Mouse (Mus musculus): ENCODE results near the gene 2610528J11Rik. TPM values are rescaled to one million over a fixed set of nuclear protein-coding genes. Genes with fewer than 3 reads are reported as not detected.

The 2610528J11Rik gene
- total and polyA plus RNA-seq, 2 experiments from 2014 or later: not detected

DNA sequence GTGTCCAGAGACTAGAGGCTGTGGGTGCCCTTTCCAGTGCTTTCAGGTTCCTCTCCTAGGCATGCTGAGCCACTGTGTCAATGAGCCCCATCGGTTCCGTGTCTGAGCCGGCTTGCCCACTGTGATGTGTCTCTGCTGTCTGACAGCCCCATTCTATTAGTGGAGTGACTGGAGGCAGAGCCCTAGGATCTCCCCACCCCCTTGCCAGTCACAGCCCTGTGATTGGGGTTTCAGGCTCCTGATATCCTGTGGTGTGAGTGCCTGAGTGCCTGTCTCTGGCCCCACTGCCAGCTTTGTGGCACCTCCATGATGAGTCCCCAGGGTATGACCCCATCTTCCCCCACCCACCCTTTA is 38.1 kb downstream of the 2610528J11Rik start:
- no peak for DNase-seq (ENCODE audit: low spot score)
- H3K4me3 ChIP-seq (ENCODE audit: low read depth, low read length): no peak overlapping the region
- H3K27me3 ChIP-seq (ENCODE audit: insufficient read depth, low read length): no peaks in the 10 kb centered on the region
- no peak overlapping the region for H3K4me2 ChIP-seq (ENCODE audit: low read depth, low read length, poor library complexity, severe bottlenecking)
- no peak overlapping the region for H3K27ac ChIP-seq (ENCODE audit: low read depth, low read length)
- H3K9ac ChIP-seq (replicated peaks; ENCODE audit: low read length, poor library complexity, severe bottlenecking): no peak overlapping the region
- H3K9me3 ChIP-seq (ENCODE audit: low read length): no peaks in the 10 kb centered on the region
- H3K36me3 ChIP-seq (ENCODE audit: insufficient read depth, low read length): no peaks in the 10 kb centered on the region
- H3K4me1 ChIP-seq (ENCODE audit: insufficient read depth, low read length): no peaks in the 10 kb centered on the region
- peak; percentile 48; the same call in 1 of the 2 replicates for ATAC-seq (ENCODE audit: low FRiP score)
- no peak for TF ChIP-seq CTCF (IDR thresholded peaks at IDR 0.05)
- 15% methylated on average over 3 of the region's 3 CpGs for WGBS

DNA sequence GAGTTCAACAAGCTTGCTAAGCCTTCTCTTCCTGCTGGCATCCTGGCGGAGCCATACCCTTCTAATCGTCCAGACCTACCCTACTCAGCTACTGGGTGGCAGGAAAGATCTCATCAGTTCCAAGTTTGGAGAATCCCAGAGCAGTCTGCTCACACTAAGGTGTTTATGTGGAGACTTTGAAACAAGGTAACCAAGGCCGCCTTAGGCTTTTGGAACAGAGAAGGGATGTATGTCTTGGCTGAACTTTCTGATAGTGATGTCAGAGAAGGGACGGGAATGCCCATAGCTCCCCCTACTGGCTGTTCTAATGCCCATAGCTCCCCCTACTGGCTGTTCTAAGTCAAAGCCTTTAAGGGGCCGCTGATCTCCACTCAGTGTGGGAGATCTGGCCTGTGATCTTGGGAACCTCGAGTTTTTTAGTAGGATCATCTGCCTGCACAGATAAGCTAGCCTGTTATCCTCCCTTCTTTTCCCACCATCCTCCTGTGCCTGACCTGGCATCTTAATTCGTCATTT is 39.4 kb downstream of the 2610528J11Rik start:
- DNase-seq (ENCODE audit: low spot score) (peak; percentile 59), ATAC-seq (ENCODE audit: low FRiP score) (no peak)
- TF ChIP-seq CTCF (IDR thresholded peaks at IDR 0.05): peak; percentile 84
- no peaks in the 10 kb centered on the region for H3K9me3 ChIP-seq (ENCODE audit: low read length)
- H3K4me3 ChIP-seq (ENCODE audit: low read depth, low read length): no peak overlapping the region
- H3K27ac ChIP-seq (ENCODE audit: low read depth, low read length): no peak overlapping the region
- H3K27me3 ChIP-seq (ENCODE audit: insufficient read depth, low read length): no peaks in the 10 kb centered on the region
- no peak overlapping the region for H3K4me2 ChIP-seq (ENCODE audit: low read depth, low read length, poor library complexity, severe bottlenecking)
- no peaks in the 10 kb centered on the region for H3K4me1 ChIP-seq (ENCODE audit: insufficient read depth, low read length)
- WGBS: 37% methylated on average over 7 of the region's 7 CpGs
- no peak overlapping the region for H3K9ac ChIP-seq (replicated peaks; ENCODE audit: low read length, poor library complexity, severe bottlenecking)
- H3K36me3 ChIP-seq (ENCODE audit: insufficient read depth, low read length): no peaks in the 10 kb centered on the region

DNA sequence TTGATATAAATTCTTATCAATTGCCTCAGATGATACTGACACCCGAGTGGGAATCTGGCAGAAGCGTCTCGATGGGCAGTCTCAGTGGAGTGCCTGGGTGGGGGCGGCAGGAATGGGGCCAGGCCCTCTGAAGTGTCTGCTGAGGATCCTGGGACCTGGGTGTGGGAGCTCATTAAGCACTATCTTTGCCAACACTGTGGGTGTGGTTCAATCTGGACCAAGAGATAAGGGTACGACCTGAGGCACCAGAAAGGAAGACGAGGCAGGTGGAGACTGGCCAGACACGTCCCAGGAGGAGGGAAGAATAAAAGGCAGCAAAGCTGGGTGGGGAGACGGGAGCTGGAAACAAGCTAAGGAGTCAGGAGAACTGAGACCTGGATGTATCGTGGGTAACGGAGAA is 41.9 kb downstream of the 2610528J11Rik start:
- ATAC-seq (ENCODE audit: low FRiP score) (no peak), DNase-seq (ENCODE audit: low spot score) (no peak)
- no peaks in the 10 kb centered on the region for H3K27me3 ChIP-seq (ENCODE audit: insufficient read depth, low read length)
- H3K4me2 ChIP-seq (ENCODE audit: low read depth, low read length, poor library complexity, severe bottlenecking): no peak overlapping the region
- H3K9ac ChIP-seq (replicated peaks; ENCODE audit: low read length, poor library complexity, severe bottlenecking): no peak overlapping the region
- no peak overlapping the region for H3K4me3 ChIP-seq (ENCODE audit: low read depth, low read length)
- H3K36me3 ChIP-seq (ENCODE audit: insufficient read depth, low read length): no peaks in the 10 kb centered on the region
- TF ChIP-seq CTCF (IDR thresholded peaks at IDR 0.05): no peak
- H3K9me3 ChIP-seq (ENCODE audit: low read length): no peaks in the 10 kb centered on the region
- 74% methylated on average over 10 of the region's 10 CpGs for WGBS
- no peak overlapping the region for H3K27ac ChIP-seq (ENCODE audit: low read depth, low read length)
- H3K4me1 ChIP-seq (ENCODE audit: insufficient read depth, low read length): no peaks in the 10 kb centered on the region

DNA sequence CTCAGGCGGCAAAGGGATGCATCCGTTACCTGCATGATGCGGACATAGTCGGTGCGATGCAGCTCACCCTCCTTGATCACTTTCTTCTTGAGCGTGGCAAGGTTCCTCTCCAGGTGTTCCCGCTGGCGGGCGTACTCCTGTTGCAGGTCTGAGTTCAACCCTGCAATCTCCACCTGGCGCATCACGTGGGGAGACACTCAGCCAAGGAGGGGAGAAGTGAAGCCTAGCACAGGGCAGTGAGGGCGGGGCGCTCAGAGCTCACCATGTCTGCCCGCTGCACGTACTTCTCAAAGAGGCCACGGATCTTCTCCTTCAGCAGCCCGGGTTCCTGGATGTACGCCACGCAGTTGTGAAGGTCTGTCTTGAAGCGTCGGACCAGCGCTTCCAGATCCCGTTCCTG is 42.5 kb downstream of the 2610528J11Rik start:
- Histone ChIP-seq H3K27ac (ENCODE audit: low read depth, low read length) (no peak overlapping the region), H3K27me3 (ENCODE audit: insufficient read depth, low read length) (no peaks in the 10 kb centered on the region), H3K4me3 (ENCODE audit: low read depth, low read length) (no peak overlapping the region), H3K9ac (replicated peaks; ENCODE audit: low read length, poor library complexity, severe bottlenecking) (no peak overlapping the region), H3K36me3 (ENCODE audit: insufficient read depth, low read length) (no peaks in the 10 kb centered on the region), H3K4me2 (ENCODE audit: low read depth, low read length, poor library complexity, severe bottlenecking) (no peak overlapping the region), H3K4me1 (ENCODE audit: insufficient read depth, low read length) (no peaks in the 10 kb centered on the region), H3K9me3 (ENCODE audit: low read length) (no peaks in the 10 kb centered on the region)
- no peak for TF ChIP-seq CTCF (IDR thresholded peaks at IDR 0.05)
- 74% methylated on average over 23 of the region's 23 CpGs for WGBS
- DNase-seq (ENCODE audit: low spot score) (no peak), ATAC-seq (ENCODE audit: low FRiP score) (no peak)

DNA sequence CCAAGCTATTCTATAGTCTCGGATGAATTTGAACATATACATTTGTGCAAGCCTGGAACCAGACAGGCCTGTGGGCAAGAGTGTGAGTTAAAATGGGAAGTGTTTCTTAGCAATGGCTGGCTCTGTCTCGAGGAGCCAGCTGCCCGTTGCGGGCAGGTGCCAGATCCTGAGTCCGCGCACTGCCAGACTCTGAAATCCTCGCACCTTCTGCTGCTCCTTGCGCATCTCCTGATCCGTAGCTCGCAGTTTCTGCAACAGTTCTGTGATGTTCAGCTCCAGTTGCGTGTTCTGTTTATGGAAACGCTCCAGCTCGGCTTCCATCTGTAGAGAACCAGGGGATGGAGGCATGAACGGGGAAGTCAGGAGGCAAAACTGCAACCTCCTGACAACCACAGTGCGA is 44.6 kb downstream of the 2610528J11Rik start:
- no peak for TF ChIP-seq CTCF (IDR thresholded peaks at IDR 0.05)
- ATAC-seq (ENCODE audit: low FRiP score) (no peak), DNase-seq (ENCODE audit: low spot score) (no peak)
- Histone ChIP-seq H3K4me3 (ENCODE audit: low read depth, low read length) (no peak overlapping the region), H3K9me3 (ENCODE audit: low read length) (no peaks in the 10 kb centered on the region), H3K9ac (replicated peaks; ENCODE audit: low read length, poor library complexity, severe bottlenecking) (no peak overlapping the region), H3K27ac (ENCODE audit: low read depth, low read length) (no peak overlapping the region), H3K27me3 (ENCODE audit: insufficient read depth, low read length) (no peaks in the 10 kb centered on the region), H3K4me1 (ENCODE audit: insufficient read depth, low read length) (no peaks in the 10 kb centered on the region), H3K4me2 (ENCODE audit: low read depth, low read length, poor library complexity, severe bottlenecking) (no peak overlapping the region), H3K36me3 (ENCODE audit: insufficient read depth, low read length) (no peaks in the 10 kb centered on the region)
- 85% methylated on average over 15 of the region's 15 CpGs for WGBS

DNA sequence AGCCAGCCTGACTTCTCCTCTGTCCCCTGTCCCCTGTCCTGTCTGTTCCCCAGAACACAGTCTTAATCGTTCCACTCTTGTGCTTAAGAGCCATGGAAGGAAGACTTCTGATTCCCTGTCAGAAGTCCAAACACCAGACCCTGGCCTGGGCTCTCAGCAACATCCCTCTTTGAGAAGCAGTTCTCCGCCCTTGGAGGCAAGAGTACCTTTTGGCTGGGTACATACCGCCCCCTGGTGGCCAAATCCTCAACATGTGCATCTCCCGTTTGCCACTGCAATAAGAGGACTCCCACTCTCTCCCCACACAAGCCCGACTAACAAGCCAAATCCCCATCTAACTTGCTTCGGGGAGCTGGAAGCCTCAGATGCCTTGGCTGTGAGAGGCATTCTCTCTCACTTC is 49.3 kb downstream of the 2610528J11Rik start:
- H3K4me3 ChIP-seq (ENCODE audit: low read depth, low read length): no peak overlapping the region
- no peak overlapping the region for H3K27ac ChIP-seq (ENCODE audit: low read depth, low read length)
- 9% methylated on average over 6 of the region's 6 CpGs for WGBS
- peak; percentile 91 for DNase-seq (ENCODE audit: low spot score)
- ATAC-seq (ENCODE audit: low FRiP score): 0 out of 2 replicates have a peak, but pooled peaks have one; percentile 28
- no peaks in the 10 kb centered on the region for H3K9me3 ChIP-seq (ENCODE audit: low read length)
- no peaks in the 10 kb centered on the region for H3K36me3 ChIP-seq (ENCODE audit: insufficient read depth, low read length)
- no peaks in the 10 kb centered on the region for H3K4me1 ChIP-seq (ENCODE audit: insufficient read depth, low read length)
- no peak overlapping the region for H3K9ac ChIP-seq (replicated peaks; ENCODE audit: low read length, poor library complexity, severe bottlenecking)
- H3K27me3 ChIP-seq (ENCODE audit: insufficient read depth, low read length): no peaks in the 10 kb centered on the region
- no peak overlapping the region for H3K4me2 ChIP-seq (ENCODE audit: low read depth, low read length, poor library complexity, severe bottlenecking)
- peak; percentile 92 for TF ChIP-seq CTCF (IDR thresholded peaks at IDR 0.05)
